ENCODE assay signal across 20 mouse cellular contexts in the genomic region with DNA sequence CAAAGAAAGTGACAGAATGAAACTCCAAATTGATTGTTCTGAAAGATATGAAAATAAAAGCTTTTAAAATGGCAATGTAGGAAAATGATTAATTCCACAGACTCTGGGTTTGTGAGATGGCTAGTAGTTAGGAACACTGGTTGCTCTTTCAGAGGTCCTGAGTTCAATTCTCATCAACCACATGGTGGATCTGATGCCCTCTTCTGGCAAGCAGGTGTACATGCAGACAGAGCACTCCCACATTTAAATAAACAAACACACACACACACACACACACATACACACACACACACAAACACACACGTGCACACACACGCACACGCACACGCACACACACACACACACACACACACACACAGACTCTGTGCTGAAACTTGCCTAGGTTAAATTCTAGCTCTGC.
DNase-seq lines count a peak whose midpoint lies in the region; ATAC-seq and TF ChIP-seq lines count a peak whose summit lies in the region.
"Had no signal": no experiment of that assay in that cellular context is flagged by ENCODE, and none has a peak within 500 bp of the region (broad histone marks: within the 10 kb centered on the region; RNA-seq: fewer than 3 reads in every experiment).

No protein-coding gene starts in this region.

- 0 out of 2 replicates have a peak, but pooled peaks cover 2% of the 10 kb centered on the region for H3K36me3 ChIP-seq in forebrain, postnatal 0 days (ENCODE audit: insufficient read depth)
- H3K36me3 ChIP-seq in forebrain, embryonic 14.5 days (ENCODE audit: control insufficient read depth, insufficient read depth, low read length): no peaks in the 10 kb centered on the region; the same call in 1 of the 2 replicates
- H3K36me3 ChIP-seq: forebrain, embryonic 10.5 days; neural tube, embryonic 12.5 days had no signal

- no peaks in the 10 kb centered on the region for H3K9me3 ChIP-seq in forebrain, postnatal 0 days (ENCODE audit: low read length)
- no peaks in the 10 kb centered on the region for H3K9me3 ChIP-seq in forebrain, embryonic 14.5 days (replicated peaks; ENCODE audit: control insufficient read depth, low read length)
- H3K9me3 ChIP-seq: forebrain, embryonic 10.5 days; neural tube, embryonic 12.5 days had no signal

- H3K9ac ChIP-seq in forebrain, postnatal 0 days: no peak overlapping the region
- no peak overlapping the region for H3K9ac ChIP-seq in forebrain, embryonic 14.5 days (ENCODE audit: low read length)
- H3K9ac ChIP-seq: lung, embryonic 14.5 days; neural tube, embryonic 12.5 days had no signal

- 95% methylated on average over 4 of the region's 4 CpGs for WGBS in forebrain, postnatal 0 days
- WGBS in forebrain, embryonic 14.5 days: 97% methylated on average over 4 of the region's 4 CpGs
- 79% methylated on average over 4 of the region's 4 CpGs for WGBS in bone marrow, adult 2 months

- TF ChIP-seq POLR2A in bone marrow, adult 2 months (IDR thresholded peaks at IDR 0.05; ENCODE audit: borderline replicate concordance, control insufficient read depth, low read depth, low read length): no peak

- no peaks in the 10 kb centered on the region for H3K27me3 ChIP-seq in forebrain, postnatal 0 days (ENCODE audit: insufficient read depth, low read length)
- no peaks in the 10 kb centered on the region for H3K27me3 ChIP-seq in forebrain, embryonic 14.5 days (replicated peaks; ENCODE audit: control insufficient read depth, insufficient read depth, low read length)
- H3K27me3 ChIP-seq: neural tube, embryonic 12.5 days had no signal

- DNase-seq in forebrain, postnatal 0 days: no peak
- DNase-seq in forebrain, embryonic 14.5 days (ENCODE audit: low spot score): no peak
- no peak for DNase-seq in layer of hippocampus, adult 2 months (ENCODE audit: low spot score in 2 of 2)
- DNase-seq in layer of hippocampus, postnatal 10 days (ENCODE audit: low spot score in 2 of 2): no peak
- peak; percentile 10 to 19 for DNase-seq in B cell, adult 2 months
- DNase-seq in retina, embryonic 14.5 days (ENCODE audit: low spot score): no peak
- DNase-seq in testis, postnatal 14 days (ENCODE audit: low spot score): no peak
- DNase-seq: adrenal gland, adult 2 months; cerebellum, adult 9-11 months; gastrocnemius, postnatal 10 days; heart, adult 18-20 months; heart, postnatal 4 days; kidney, adult 9 months; lung, embryonic 14.5 days had no signal

- no peaks in the 10 kb centered on the region for H3K4me1 ChIP-seq in forebrain, postnatal 0 days (ENCODE audit: insufficient read depth)
- no peaks in the 10 kb centered on the region for H3K4me1 ChIP-seq in forebrain, embryonic 14.5 days (ENCODE audit: control insufficient read depth, insufficient read depth, low read length)
- H3K4me1 ChIP-seq in bone marrow, adult 2 months (ENCODE audit: control insufficient read depth, insufficient read depth, low read length): no peaks in the 10 kb centered on the region
- H3K4me1 ChIP-seq: forebrain, embryonic 10.5 days had no signal

- TF ChIP-seq CTCF in forebrain, postnatal 0 days (IDR thresholded peaks at IDR 0.05; ENCODE audit: low read depth): peak; percentile 14; the same call in 1 of the 2 replicates
- TF ChIP-seq CTCF in layer of hippocampus, adult 2 months (conservative IDR thresholded peaks at IDR 0.05): peak; percentile 55
- peak; percentile 33; the same call in 1 of the 2 replicates for TF ChIP-seq CTCF in bone marrow, adult 2 months (IDR thresholded peaks at IDR 0.05; ENCODE audit: control insufficient read depth, insufficient read depth, low read length)

- no peak overlapping the region for H3K4me2 ChIP-seq in forebrain, postnatal 0 days (ENCODE audit: low read depth)
- H3K4me2 ChIP-seq in forebrain, embryonic 14.5 days (ENCODE audit: low read length): no peak overlapping the region
- H3K4me2 ChIP-seq: lung, embryonic 14.5 days; midbrain, embryonic 11.5 days; neural tube, embryonic 12.5 days had no signal

- H3K27ac ChIP-seq in forebrain, postnatal 0 days (ENCODE audit: low read depth, low read length): no peak overlapping the region
- no peak overlapping the region for H3K27ac ChIP-seq in forebrain, embryonic 14.5 days (ENCODE audit: low read depth, low read length)
- no peak overlapping the region for H3K27ac ChIP-seq in layer of hippocampus, adult 2 months
- no peak overlapping the region for H3K27ac ChIP-seq in bone marrow, adult 2 months (ENCODE audit: control insufficient read depth, insufficient read depth, low read depth, low read length, poor library complexity)
- H3K27ac ChIP-seq: forebrain, embryonic 10.5 days; macrophage; neural tube, embryonic 12.5 days had no signal

- no peak overlapping the region for H3K4me3 ChIP-seq in forebrain, postnatal 0 days (ENCODE audit: low read depth, low read length)
- H3K4me3 ChIP-seq in forebrain, embryonic 14.5 days (ENCODE audit: low read depth, low read length): no peak overlapping the region
- H3K4me3 ChIP-seq in layer of hippocampus, adult 2 months: no peak overlapping the region
- no peak overlapping the region for H3K4me3 ChIP-seq in bone marrow, adult 2 months (replicated peaks; ENCODE audit: control insufficient read depth, low read depth, low read length)
- H3K4me3 ChIP-seq: forebrain, embryonic 10.5 days; neural tube, embryonic 12.5 days had no signal

- no peak for ATAC-seq in forebrain, postnatal 0 days
- ATAC-seq in forebrain, embryonic 14.5 days: no peak
- ATAC-seq: hindbrain, embryonic 16.5 days had no signal

Comparison
In these comparisons a context has a peak if more than half of its experiments do, and no peak if none do; other contexts are left out.
1. DNase-seq: peak in B cell, adult 2 months (2 of 2); none in forebrain, postnatal 0 days (single experiment), forebrain, embryonic 14.5 days (single experiment), layer of hippocampus, adult 2 months (0 of 2), layer of hippocampus, postnatal 10 days (0 of 2), retina, embryonic 14.5 days (single experiment) and testis, postnatal 14 days (single experiment).
2. Peak in every context shown above with its lines, with median percentiles within 50 percentile points of each other: CTCF ChIP-seq.